Mouse (Mus musculus) frontal cortex, postnatal 25 days (tissue): ENCODE measurements at regions not wholly inside any gene's neighbourhood (a gene's known extent, or its start where the extent isn't known, plus 50 kb on each side); places are given as distances from the start of the nearest gene placed in this dataset.
A peak's percentile ranks its signal among the peaks of the same experiment; 100 is the strongest.

Source experiments
- DNase-seq, 2 experiments: peaks; one replicate each; pipeline ENCODE4 v3.0.0; 2022; ENCODE audit warnings: low spot score in 2 of 2

- DNase-seq = no peak
These were observed 59.7 kb downstream of the H2al1j start for GRCm38 (mm10) chrX:11387200-11387940.

GRCm38 (mm10) chrX:11388860-11389259 is 61.2 kb downstream of the H2al1j start:
- no peak for DNase-seq

- DNase-seq = no peak
These were observed 72.8 kb downstream of the H2al1j start for GRCm38 (mm10) chrX:11400406-11400805.

- DNase-seq = no peak
These were observed 76.7 kb downstream of the H2al1j start for GRCm38 (mm10) chrX:11404369-11404768.

GRCm38 (mm10) chrX:11412316-11412826 is 84.7 kb downstream of the H2al1j start:
- no peak for DNase-seq

GRCm38 (mm10) chrX:11415662-11416061 is 88.0 kb downstream of the H2al1j start:
- no peak for DNase-seq

GRCm38 (mm10) chrX:11416510-11416909 is 88.9 kb downstream of the H2al1j start:
- no peak for DNase-seq

GRCm38 (mm10) chrX:11417861-11418260 is 90.2 kb downstream of the H2al1j start:
- DNase-seq = no peak

GRCm38 (mm10) chrX:11418261-11418660 is 90.6 kb downstream of the H2al1j start:
- DNase-seq = no peak

GRCm38 (mm10) chrX:11419162-11419631 is 91.6 kb downstream of the H2al1j start:
- DNase-seq = no peak

- DNase-seq = peak in 1 of 2 experiments; percentile 6
These were observed 104.9 kb downstream of the H2al1j start for GRCm38 (mm10) chrX:11432403-11433004.

GRCm38 (mm10) chrX:11435338-11435737 is 107.7 kb downstream of the H2al1j start:
- DNase-seq = no peak

GRCm38 (mm10) chrX:11437151-11437944 is 109.7 kb downstream of the H2al1j start:
- DNase-seq = no peak

GRCm38 (mm10) chrX:11443543-11443942 is 115.9 kb downstream of the H2al1j start:
- no peak for DNase-seq

- DNase-seq = no peak
These were observed 116.7 kb downstream of the H2al1j start for GRCm38 (mm10) chrX:11444261-11444725.

GRCm38 (mm10) chrX:11448711-11449110 is 121.1 kb downstream of the H2al1j start:
- DNase-seq = no peak

GRCm38 (mm10) chrX:11458521-11458920 is 130.9 kb downstream of the H2al1j start:
- no peak for DNase-seq

GRCm38 (mm10) chrX:11463955-11464511 is 136.4 kb downstream of the H2al1j start:
- DNase-seq = no peak

GRCm38 (mm10) chrX:11466191-11466590 is 138.6 kb downstream of the H2al1j start:
- DNase-seq = no peak

GRCm38 (mm10) chrX:11479696-11480339 is 152.2 kb downstream of the H2al1j start:
- DNase-seq = no peak

- no peak for DNase-seq
These were observed 154.5 kb downstream of the H2al1j start for GRCm38 (mm10) chrX:11482141-11482540.
